Mouse (Mus musculus) T-cell, adult 66 days (primary cell): Measurements from ENCODE around the gene Gm4737. TPM values are rescaled to one million over a fixed set of nuclear protein-coding genes. Genes with fewer than 3 reads are reported as not detected.

ENCODE experiments used
- total RNA-seq, 2 experiments: library from RNA; stranded (reverse); gene quantifications; 3 replicates in 1 of 2; 4 replicates in 1 of 2; pipeline ENCODE4 v1.2.4; 2023

The Gm4737 gene
- total RNA-seq, result 10 to 100 TPM; 18.2 to 20.0 TPM

DNA sequence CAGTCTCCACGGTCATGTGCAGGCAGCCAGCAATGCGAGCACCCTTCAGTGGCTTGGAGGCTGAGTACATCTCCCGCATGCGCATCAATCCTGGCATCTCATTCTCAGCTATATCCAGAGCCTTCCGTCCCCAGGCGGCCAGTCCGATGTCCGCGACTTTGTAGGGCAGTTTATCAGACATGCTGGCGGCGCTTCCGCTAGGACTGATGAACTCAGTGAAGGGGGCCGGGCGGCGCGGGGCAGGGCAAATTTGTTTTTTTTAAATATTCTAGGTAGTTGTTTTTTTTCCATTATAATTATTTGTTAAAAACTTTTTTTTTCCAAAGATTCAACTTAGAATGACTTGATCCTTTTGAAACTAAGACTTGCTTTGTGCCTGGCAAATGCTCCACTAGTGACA is at the start of gene Gm4737:
Gene Gm4737, minus strand, starts transcription at position 246 of the 400 bp plus-strand sequence.

DNA sequence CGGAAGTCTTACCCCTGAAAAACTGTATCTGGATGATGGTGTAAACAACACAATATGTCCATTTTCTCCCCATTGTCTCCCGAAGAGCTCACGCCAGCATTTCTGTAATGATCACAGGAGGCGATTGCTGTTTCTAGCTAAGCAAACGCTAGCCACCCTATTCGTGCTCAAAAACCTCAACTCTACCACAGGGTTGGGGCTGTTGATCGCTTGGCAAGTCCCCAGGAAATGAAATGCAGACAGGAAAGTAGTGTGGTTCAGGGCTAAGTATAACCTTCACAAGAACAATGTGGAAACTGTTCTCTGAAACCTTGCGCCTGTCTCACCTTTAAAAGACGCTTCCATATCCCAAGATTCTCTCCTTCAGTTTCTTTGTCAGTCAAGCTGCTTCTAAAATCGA is 34.9 kb downstream of the Gm4737 start, which contains the start of gene Cd96:
Gene Cd96, minus strand, starts transcription at position 232 of the 400 bp plus-strand sequence.

Other genes starting within 250 kb of the Gm4737 start
- 1 to 10 TPM in 1 of 2 experiments, not detected in 1; 1.7 TPM for gene Phldb2, start 201.5 kb downstream of the Gm4737 start, total RNA-seq
- 10 to 100 TPM; 20.2 to 23.0 TPM for gene Plcxd2, start 144.9 kb downstream of the Gm4737 start, total RNA-seq
- 10 to 100 TPM; 86.7 to 97.2 TPM for gene Cd96, start 34.8 kb downstream of the Gm4737 start, total RNA-seq